In genomic region chr8:123020859-123021258, GRCm38 (mm10) we compare ENCODE assay signal across 16 mouse cellular contexts. TPM values are rescaled to one million over a fixed set of nuclear protein-coding genes. Genes with fewer than 3 reads are reported as not detected.
DNase-seq lines count a peak whose midpoint lies in the region; ATAC-seq and TF ChIP-seq lines count a peak whose summit lies in the region.
"Had no signal": no experiment of that assay in that cellular context is flagged by ENCODE, and none has a peak within 500 bp of the region (broad histone marks: within the 10 kb centered on the region; RNA-seq: fewer than 3 reads in every experiment).

No protein-coding gene starts in this region.

- no peak overlapping the region for H3K9ac ChIP-seq in heart, embryonic 16.5 days (ENCODE audit: low read length)
- no peak overlapping the region for H3K9ac ChIP-seq in lung, embryonic 16.5 days (ENCODE audit: low read length)
- H3K9ac ChIP-seq in intestine, postnatal 0 days (ENCODE audit: low read depth, low read length): no peak overlapping the region
- no peak overlapping the region for H3K9ac ChIP-seq in stomach, embryonic 15.5 days
- H3K9ac ChIP-seq: forebrain, postnatal 0 days; heart, embryonic 12.5 days; hindbrain, embryonic 13.5 days had no signal

- H3K4me1 ChIP-seq in heart, embryonic 16.5 days (ENCODE audit: control insufficient read depth, insufficient read depth, low read length): peaks cover 41% of the 10 kb centered on the region
- H3K4me1 ChIP-seq in lung, embryonic 16.5 days (replicated peaks; ENCODE audit: control insufficient read depth, insufficient read depth, low read length): peaks cover 9% of the 10 kb centered on the region
- peaks cover 34% of the 10 kb centered on the region for H3K4me1 ChIP-seq in lung, adult 2 months (ENCODE audit: control insufficient read depth, insufficient read depth, low read length)
- H3K4me1 ChIP-seq in intestine, postnatal 0 days (replicated peaks; ENCODE audit: control insufficient read depth, insufficient read depth, low read length): peaks cover 26% of the 10 kb centered on the region
- H3K4me1 ChIP-seq in stomach, embryonic 15.5 days: peaks cover 33% of the 10 kb centered on the region

- 63% methylated on average over 2 of the region's 2 CpGs for WGBS in heart, embryonic 16.5 days
- 62% methylated on average over 2 of the region's 2 CpGs for WGBS in lung, embryonic 16.5 days
- 39% methylated on average over 2 of the region's 2 CpGs for WGBS in lung, adult 2 months
- 60% methylated on average over 2 of the region's 2 CpGs for whole genome bisulfite sequencing in intestine, postnatal 0 days
- WGBS in stomach, embryonic 15.5 days: 64% methylated on average over 2 of the region's 2 CpGs

- ATAC-seq in heart, embryonic 16.5 days (replicated peaks; ENCODE audit: extremely low read depth, insufficient read depth, low FRiP score): no peak
- ATAC-seq in lung, embryonic 16.5 days (ENCODE audit: low read depth): no peak
- peak; percentile 39; the same call in 1 of the 2 replicates for ATAC-seq in intestine, postnatal 0 days
- ATAC-seq in stomach, embryonic 15.5 days (ENCODE audit: insufficient read depth, low FRiP score, low read depth): no peak
- ATAC-seq: forebrain, postnatal 0 days had no signal

- peak overlapping the region; percentile 38; the same call in 1 of the 2 replicates for H3K27ac ChIP-seq in heart, embryonic 16.5 days (ENCODE audit: low read length)
- H3K27ac ChIP-seq in lung, embryonic 16.5 days (ENCODE audit: low read length): 0 out of 2 replicates have a peak overlapping the region, but pooled peaks have one; percentile 10
- H3K27ac ChIP-seq in intestine, postnatal 0 days (ENCODE audit: low read depth, low read length): peak overlapping the region; percentile 51
- peak overlapping the region; percentile 77 for H3K27ac ChIP-seq in stomach, embryonic 15.5 days
- H3K27ac ChIP-seq: hindbrain, embryonic 13.5 days had no signal

- H3K4me3 ChIP-seq in heart, embryonic 16.5 days (ENCODE audit: low read length): no peak overlapping the region
- no peak overlapping the region for H3K4me3 ChIP-seq in lung, embryonic 16.5 days (ENCODE audit: low read length)
- H3K4me3 ChIP-seq in lung, adult 2 months (replicated peaks; ENCODE audit: extremely low read depth, low read depth, low read length): no peak overlapping the region
- H3K4me3 ChIP-seq in intestine, postnatal 0 days (ENCODE audit: low read depth, low read length): no peak overlapping the region
- H3K4me3 ChIP-seq in stomach, embryonic 15.5 days (replicated peaks): no peak overlapping the region
- H3K4me3 ChIP-seq: heart, embryonic 12.5 days; hindbrain, embryonic 13.5 days had no signal

- DNase-seq in heart, adult 9 months (ENCODE audit: low spot score in 2 of 2): no peak
- DNase-seq in lung, adult 2 months: no peak
- no peak for DNase-seq in right cerebral cortex, postnatal 25 days
- no peak for DNase-seq in adrenal gland, adult 2 months
- DNase-seq: cerebellum, adult 18-20 months; forebrain, postnatal 0 days; gastrocnemius, postnatal 14 days; kidney, adult 11 months had no signal

- no peak for TF ChIP-seq CTCF in lung, adult 2 months (IDR thresholded peaks at IDR 0.05; ENCODE audit: insufficient read depth, low read length)
- TF ChIP-seq CTCF in intestine, postnatal 0 days (IDR thresholded peaks at IDR 0.05; ENCODE audit: low read depth): no peak

- H3K36me3 ChIP-seq in heart, embryonic 16.5 days (ENCODE audit: control insufficient read depth, insufficient read depth): 0 out of 2 replicates have a peak, but pooled peaks cover 4% of the 10 kb centered on the region
- H3K36me3 ChIP-seq in lung, embryonic 16.5 days (ENCODE audit: control insufficient read depth, insufficient read depth, low read length): no peaks in the 10 kb centered on the region
- H3K36me3 ChIP-seq in intestine, postnatal 0 days (ENCODE audit: control insufficient read depth, insufficient read depth): no peaks in the 10 kb centered on the region
- no peaks in the 10 kb centered on the region for H3K36me3 ChIP-seq in stomach, embryonic 15.5 days
- H3K36me3 ChIP-seq: hindbrain, embryonic 13.5 days had no signal

- TF ChIP-seq POLR2A in lung, adult 2 months (IDR thresholded peaks at IDR 0.05; ENCODE audit: borderline replicate concordance, extremely low read depth, low read depth, low read length): no peak

- no peak overlapping the region for H3K4me2 ChIP-seq in heart, embryonic 16.5 days (ENCODE audit: low read depth, low read length)
- H3K4me2 ChIP-seq in lung, embryonic 16.5 days (ENCODE audit: low read depth, low read length): no peak overlapping the region
- H3K4me2 ChIP-seq in intestine, postnatal 0 days (replicated peaks; ENCODE audit: low read depth): no peak overlapping the region
- H3K4me2 ChIP-seq in stomach, embryonic 15.5 days: no peak overlapping the region
- H3K4me2 ChIP-seq: heart, embryonic 12.5 days; hindbrain, embryonic 13.5 days; midbrain, embryonic 11.5 days had no signal

- H3K27me3 ChIP-seq in heart, embryonic 16.5 days (ENCODE audit: control insufficient read depth, insufficient read depth, low read length): no peaks in the 10 kb centered on the region
- H3K27me3 ChIP-seq in lung, embryonic 16.5 days (ENCODE audit: control insufficient read depth, insufficient read depth, low read depth, low read length): no peaks in the 10 kb centered on the region
- H3K27me3 ChIP-seq in intestine, postnatal 0 days (replicated peaks; ENCODE audit: control insufficient read depth, insufficient read depth, low read length): no peaks in the 10 kb centered on the region
- no peaks in the 10 kb centered on the region for H3K27me3 ChIP-seq in stomach, embryonic 15.5 days (replicated peaks)
- H3K27me3 ChIP-seq: heart, embryonic 12.5 days; hindbrain, embryonic 13.5 days had no signal

- no peaks in the 10 kb centered on the region for H3K9me3 ChIP-seq in heart, embryonic 16.5 days (replicated peaks; ENCODE audit: control insufficient read depth, low read length)
- H3K9me3 ChIP-seq in lung, embryonic 16.5 days (ENCODE audit: control insufficient read depth, low read length): no peaks in the 10 kb centered on the region
- H3K9me3 ChIP-seq in intestine, postnatal 0 days (ENCODE audit: control insufficient read depth): no peaks in the 10 kb centered on the region
- H3K9me3 ChIP-seq in stomach, embryonic 15.5 days: no peaks in the 10 kb centered on the region
- H3K9me3 ChIP-seq: G1E; heart, embryonic 12.5 days; hindbrain, embryonic 13.5 days had no signal

RNA-seq across cellular contexts. Expression of gene Ankrd11, which starts 21.2 kb away (rescaled TPM):
- 17.6 and 18.5 TPM in 2 replicates for polyA plus RNA-seq in heart, embryonic 16.5 days (2015; fragmentation: Nextera tagmentation; extraction: Ambion mirVana)
- 23.9 and 25.8 TPM in 2 replicates for polyA plus RNA-seq in lung, embryonic 16.5 days (2015; fragmentation: Nextera tagmentation; extraction: Ambion mirVana)
- 48.7 and 67.5 TPM in 2 replicates for polyA plus RNA-seq in lung, adult 2 months (2012; rRNA removed)
- polyA plus RNA-seq in intestine, postnatal 0 days (2015; fragmentation: Nextera tagmentation; extraction: Ambion mirVana): 41.2 and 47.9 TPM in 2 replicates
- 63.9 and 67.3 TPM in 2 replicates for polyA plus RNA-seq in stomach, embryonic 15.5 days (2015; fragmentation: Nextera tagmentation; extraction: Ambion mirVana)
- total RNA-seq in adrenal gland, adult 2 months (2021): 10 to 100 TPM; 65.4 to 86.9 TPM
- polyA plus RNA-seq in adrenal gland, adult 2 months (2012; rRNA removed): 54.8 and 88.0 TPM in 2 replicates

RNA-seq across cellular contexts. Expression of gene Spg7, which starts 41.9 kb away (rescaled TPM):
- 60.7 and 71.0 TPM in 2 replicates for polyA plus RNA-seq in heart, embryonic 16.5 days (2015; fragmentation: Nextera tagmentation; extraction: Ambion mirVana)
- polyA plus RNA-seq in lung, embryonic 16.5 days (2015; fragmentation: Nextera tagmentation; extraction: Ambion mirVana): 43.7 and 46.4 TPM in 2 replicates
- 71.1 and 85.5 TPM in 2 replicates for polyA plus RNA-seq in lung, adult 2 months (2012; rRNA removed)
- 44.7 and 46.1 TPM in 2 replicates for polyA plus RNA-seq in intestine, postnatal 0 days (2015; fragmentation: Nextera tagmentation; extraction: Ambion mirVana)
- 48.2 and 50.7 TPM in 2 replicates for polyA plus RNA-seq in stomach, embryonic 15.5 days (2015; fragmentation: Nextera tagmentation; extraction: Ambion mirVana)
- 10 to 100 TPM; 78.4 to 80.1 TPM for total RNA-seq in adrenal gland, adult 2 months (2021)
- polyA plus RNA-seq in adrenal gland, adult 2 months (2012; rRNA removed): 246 and 255 TPM in 2 replicates

Comparison
In these comparisons a context has a peak if more than half of its experiments do, and no peak if none do; other contexts are left out.
1. H3K27ac ChIP-seq: peak in every context shown above with its lines; median percentile 77 in stomach, embryonic 15.5 days; 51 in intestine, postnatal 0 days; 38 in heart, embryonic 16.5 days; 10 in lung, embryonic 16.5 days.